Mouse (Mus musculus) olfactory bulb, adult 2 months (tissue): ENCODE measurements around the gene Tmc5.

Experiments used
- CTCF ChIP-seq: fragments of 200-500 bp; IDR thresholded peaks from 2 replicates; pipeline ENCODE4 v1.5.1; 2012; ENCODE audit warnings: low read depth, mild to moderate bottlenecking, low read length, moderate library complexity; ENCODE audit not compliant: insufficient read depth
- POLR2A ChIP-seq: fragments of 200-500 bp; IDR thresholded peaks from 2 replicates; pipeline ENCODE4 v1.6.1; 2012; ENCODE audit warnings: mild to moderate bottlenecking, low read depth, low read length, moderate library complexity; ENCODE audit not compliant: insufficient read depth

DNA sequence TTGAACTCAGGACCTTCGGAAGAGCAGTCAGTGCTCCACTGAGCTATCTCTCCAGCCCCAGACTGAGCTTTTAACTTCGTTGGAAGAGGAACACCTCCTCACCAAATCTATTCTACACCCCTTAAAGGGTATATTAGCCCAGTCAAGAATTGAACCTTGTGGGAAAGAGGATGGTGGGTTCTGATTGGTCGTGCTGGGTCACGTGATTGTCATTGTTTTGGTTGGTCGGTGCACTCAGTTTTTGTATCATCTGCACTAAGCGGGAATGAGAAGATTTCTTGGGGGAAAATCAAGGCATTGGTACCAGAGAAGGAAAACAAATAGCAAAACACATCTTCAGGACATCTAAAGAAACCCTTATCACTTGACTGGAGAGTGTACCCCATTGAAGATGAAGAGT, 24.0 kb downstream of the Tmc5 start:
- no peak for TF ChIP-seq CTCF
- TF ChIP-seq POLR2A: no peak
